Mouse (Mus musculus) adrenal gland, postnatal 4 days (tissue): ENCODE results near the gene Spred1. TPM values are rescaled to one million over a fixed set of nuclear protein-coding genes. Genes with fewer than 3 reads are reported as not detected.

Experiments used
- DNase-seq, 2 experiments: peaks; one replicate each; pipeline ENCODE4 v3.0.0; 2021 to 2022; ENCODE audit warnings: low spot score in 2 of 2, mixed read lengths in 2 of 2
- long read RNA-seq, 2 experiments: library from polyadenylated mRNA; stranded (forward); transcript quantifications; one replicate each; pipeline ENCODE4 v2.0.0; 2021
- total RNA-seq, 2 experiments: library from RNA; stranded (reverse); gene quantifications; 2 replicates each; pipeline ENCODE4 v1.2.3; 2021

Gene Spred1
- 10 to 100 TPM; 92.8 to 98.8 TPM for total RNA-seq
- long read RNA-seq, experiment 1, full-length matches to known transcripts, result 20 of 30 reads
- long read RNA-seq, experiment 1, partial matches to known transcripts, result 0 of 30 reads
- long read RNA-seq, experiment 1, other reads (novel, unspliced or antisense), result 10 of 30 reads
- long read RNA-seq, experiment 2, full-length matches to known transcripts, result 107 of 134 reads
- long read RNA-seq, experiment 2, partial matches to known transcripts, result 1 of 134 reads
- long read RNA-seq, experiment 2, other reads (novel, unspliced or antisense), result 26 of 134 reads

GRCm38 (mm10) chr2:117121212-117121983 lies at the start of gene Spred1:
Gene Spred1 (plus strand): TSS chr2:117121374.
- peak; percentile 20 to 24 for DNase-seq

GRCm38 (mm10) chr2:117071596-117071995 lies 49.6 kb upstream of the Spred1 start:
- no peak for DNase-seq

GRCm38 (mm10) chr2:117078711-117079110 lies 42.5 kb upstream of the Spred1 start:
- DNase-seq, result no peak

- DNase-seq, result no peak
Measured at GRCm38 (mm10) chr2:117079621-117080020, 41.6 kb upstream of the Spred1 start.

- no peak for DNase-seq
Measured at GRCm38 (mm10) chr2:117086002-117086765, 35.0 kb upstream of the Spred1 start.

- no peak for DNase-seq
Measured at GRCm38 (mm10) chr2:117086766-117087457, 34.3 kb upstream of the Spred1 start.

- DNase-seq, result no peak
Measured at GRCm38 (mm10) chr2:117087458-117087820, 33.7 kb upstream of the Spred1 start.

GRCm38 (mm10) chr2:117089482-117089881 lies 31.7 kb upstream of the Spred1 start:
- no peak for DNase-seq

GRCm38 (mm10) chr2:117090061-117090460 lies 31.1 kb upstream of the Spred1 start:
- DNase-seq, result no peak

GRCm38 (mm10) chr2:117092946-117093401 lies 28.2 kb upstream of the Spred1 start:
- DNase-seq, result no peak

- no peak for DNase-seq
Measured at GRCm38 (mm10) chr2:117095491-117095890, 25.7 kb upstream of the Spred1 start.

- no peak for DNase-seq
Measured at GRCm38 (mm10) chr2:117097305-117097704, 23.9 kb upstream of the Spred1 start.

GRCm38 (mm10) chr2:117099316-117099715 lies 21.9 kb upstream of the Spred1 start:
- no peak for DNase-seq

GRCm38 (mm10) chr2:117103461-117103860 lies 17.7 kb upstream of the Spred1 start:
- no peak for DNase-seq

GRCm38 (mm10) chr2:117105407-117105806 lies 15.8 kb upstream of the Spred1 start:
- no peak for DNase-seq

GRCm38 (mm10) chr2:117108059-117108458 lies 13.1 kb upstream of the Spred1 start:
- no peak for DNase-seq

GRCm38 (mm10) chr2:117109296-117109695 lies 11.9 kb upstream of the Spred1 start:
- DNase-seq, result no peak

- DNase-seq, result no peak
Measured at GRCm38 (mm10) chr2:117110355-117110866, 10.8 kb upstream of the Spred1 start.

GRCm38 (mm10) chr2:117113262-117113661 lies 7.9 kb upstream of the Spred1 start:
- no peak for DNase-seq

GRCm38 (mm10) chr2:117113762-117114161 lies 7.4 kb upstream of the Spred1 start:
- DNase-seq, result no peak

- no peak for DNase-seq
Measured at GRCm38 (mm10) chr2:117118516-117118915, 2.7 kb upstream of the Spred1 start.
